Mouse (Mus musculus): ENCODE measurements around the gene Tbc1d14.
A peak's percentile ranks its signal among the peaks of the same experiment; 100 is the strongest.

Gene Tbc1d14

DNA sequence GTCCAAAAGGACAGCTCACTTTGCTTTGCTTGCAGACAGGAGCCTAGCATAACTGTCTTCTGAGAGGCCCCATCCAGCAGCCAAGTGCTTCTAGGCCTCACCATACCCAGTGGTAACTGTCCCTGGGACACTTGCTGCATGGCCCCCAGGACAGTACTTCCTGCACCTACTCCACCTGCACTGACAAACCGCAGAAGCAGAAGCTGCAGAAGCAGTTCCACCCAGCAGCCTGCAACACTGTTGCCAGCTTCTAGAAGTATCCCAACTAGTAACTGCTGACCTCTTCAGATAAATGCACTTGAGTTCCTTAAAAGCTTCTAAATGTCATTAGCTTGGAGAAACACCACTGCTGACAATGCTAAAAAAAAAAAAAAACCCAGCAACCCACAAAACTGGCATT, 78.0 kb downstream of the Tbc1d14 start:
- DNase-seq (ENCODE audit: low read depth, low spot score), result no peak

DNA sequence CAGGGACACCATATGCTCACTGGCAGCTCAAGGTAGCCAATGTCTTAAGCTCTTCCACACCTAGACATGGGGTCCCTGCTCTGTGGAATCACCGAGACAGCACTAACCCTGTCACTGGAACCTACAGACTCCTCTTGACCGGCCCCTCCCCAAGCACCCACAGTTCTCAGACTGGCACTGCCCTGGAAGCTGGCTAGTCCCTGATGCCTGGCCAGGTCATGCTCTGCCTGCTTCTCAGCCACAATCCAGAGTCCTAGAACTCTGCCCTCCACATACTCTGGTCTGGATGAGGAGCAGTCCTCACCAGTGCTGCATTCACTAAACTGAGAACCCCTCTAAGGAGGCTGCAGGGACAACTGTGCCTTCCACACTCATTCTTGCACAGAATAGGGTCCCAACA, 82.1 kb downstream of the Tbc1d14 start:
- DNase-seq (ENCODE audit: low read depth, low spot score), result no peak

DNA sequence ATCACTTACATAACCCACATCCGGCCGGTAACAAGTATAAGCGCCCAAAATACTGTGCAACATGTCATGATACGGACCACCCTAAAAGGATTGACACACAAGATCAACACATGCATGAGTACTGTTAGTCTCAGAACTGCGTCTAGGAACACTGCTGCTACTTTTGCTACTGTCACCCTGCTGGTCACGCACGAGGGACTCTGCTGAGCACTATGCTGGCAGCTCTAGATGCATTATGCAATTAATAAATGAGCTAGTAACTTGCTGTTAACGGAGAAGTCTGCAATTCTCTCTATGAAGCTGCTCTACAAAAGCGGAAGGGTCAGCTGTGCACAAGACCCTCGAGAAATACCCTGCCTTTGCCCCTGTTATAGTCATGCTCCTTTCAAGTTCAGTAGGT, 84.7 kb downstream of the Tbc1d14 start:
- no peak for DNase-seq (ENCODE audit: low read depth, low spot score)

DNA sequence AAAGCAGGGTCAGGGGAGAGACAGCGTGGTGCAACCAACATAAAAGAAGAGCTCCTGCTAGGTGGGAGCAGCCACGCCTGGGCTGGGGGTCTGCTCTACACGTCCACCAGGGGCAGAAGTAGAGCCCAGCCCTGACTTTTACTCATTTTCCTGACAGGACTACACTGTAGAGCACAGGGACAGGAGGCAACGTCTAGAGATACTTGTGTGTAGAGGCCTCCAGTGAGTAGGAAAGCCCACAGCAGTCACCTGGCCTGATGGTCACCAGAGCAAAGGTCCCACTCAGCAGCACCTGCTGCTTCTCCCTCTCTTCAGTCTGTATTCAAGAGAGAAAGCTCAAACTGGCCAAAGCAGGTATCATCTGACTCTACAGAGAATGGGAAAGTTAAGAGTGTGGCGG, 87.4 kb downstream of the Tbc1d14 start:
- DNase-seq (ENCODE audit: low read depth, low spot score), result no peak

DNA sequence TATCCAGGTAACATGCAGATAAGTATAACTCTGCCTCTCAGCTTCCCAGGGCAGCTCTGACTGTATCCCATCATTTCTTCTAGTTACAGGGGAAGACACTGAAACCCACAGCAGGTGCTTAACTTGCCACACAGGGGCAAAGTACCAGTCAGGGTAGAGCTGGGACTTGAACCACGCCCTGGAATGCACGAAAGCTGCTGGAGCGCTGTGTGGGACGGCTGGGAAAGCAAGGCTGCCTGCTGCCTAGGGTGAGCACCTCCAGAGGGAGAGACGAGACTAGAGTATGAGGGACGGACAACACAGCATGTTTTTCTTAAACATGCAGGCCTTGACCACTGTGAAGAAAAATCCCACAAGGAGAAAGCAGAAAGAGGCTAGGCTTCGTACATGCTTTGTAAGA, 87.8 kb downstream of the Tbc1d14 start:
- DNase-seq (ENCODE audit: low read depth, low spot score), result no peak

DNA sequence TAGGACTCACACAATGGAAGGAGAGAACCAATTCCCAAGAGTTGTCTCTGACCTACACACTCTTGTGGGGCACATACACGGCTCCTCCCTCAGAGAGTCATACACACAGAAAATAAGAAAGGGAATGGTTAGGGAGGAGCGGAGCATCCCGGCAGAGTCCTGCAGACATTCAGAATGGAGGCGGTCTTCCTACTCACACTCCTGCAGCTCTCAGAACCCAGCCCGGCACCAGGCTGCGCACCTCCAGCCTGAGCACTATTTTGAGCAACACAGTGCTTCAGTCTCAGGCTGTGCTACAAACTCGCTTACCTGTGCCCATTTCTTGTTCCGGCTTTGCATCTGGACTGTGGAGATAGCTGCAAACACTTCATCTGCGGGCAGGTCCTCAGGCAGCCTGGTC, 98.4 kb downstream of the Tbc1d14 start:
- DNase-seq (ENCODE audit: low read depth, low spot score), result no peak

DNA sequence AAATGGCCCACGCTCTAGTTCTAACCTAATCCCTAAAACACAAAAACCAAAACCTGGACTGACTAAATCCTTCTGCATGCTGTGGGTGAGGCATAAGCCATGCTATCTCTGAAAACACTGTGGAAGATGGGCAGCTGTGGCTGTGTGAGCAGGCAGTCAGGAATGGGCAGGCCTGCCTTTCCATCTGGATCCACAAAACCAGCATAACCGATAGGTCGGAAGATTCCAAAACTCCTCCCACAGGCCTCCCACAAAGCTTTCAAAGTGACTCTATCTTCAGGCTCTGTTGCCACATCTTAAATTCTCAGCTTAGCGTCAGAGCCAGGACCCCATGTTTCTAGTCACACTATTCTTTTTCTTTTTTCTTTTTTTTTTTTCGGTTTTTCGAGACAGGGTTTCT, 99.2 kb downstream of the Tbc1d14 start:
- DNase-seq (ENCODE audit: low read depth, low spot score), result no peak

DNA sequence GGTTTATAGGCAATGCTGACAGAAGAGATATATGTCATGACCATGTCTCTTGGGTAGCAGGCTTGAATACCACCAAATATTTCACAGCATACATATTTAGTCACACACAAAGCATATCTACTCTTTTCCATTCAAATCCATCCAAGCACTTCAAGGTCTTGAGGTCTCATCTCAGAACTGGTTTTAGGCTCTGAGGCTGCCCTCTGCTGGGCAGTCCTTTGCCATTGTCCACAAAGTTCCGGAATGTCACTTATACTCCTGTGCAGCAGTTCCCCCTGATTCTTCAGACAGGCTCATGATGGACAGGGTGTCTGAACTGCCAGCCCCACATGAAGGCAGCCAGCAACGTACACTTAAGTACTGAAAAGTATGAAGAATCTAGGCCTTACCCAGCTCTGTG, 103.9 kb downstream of the Tbc1d14 start:
- no peak for DNase-seq (ENCODE audit: low read depth, low spot score)

DNA sequence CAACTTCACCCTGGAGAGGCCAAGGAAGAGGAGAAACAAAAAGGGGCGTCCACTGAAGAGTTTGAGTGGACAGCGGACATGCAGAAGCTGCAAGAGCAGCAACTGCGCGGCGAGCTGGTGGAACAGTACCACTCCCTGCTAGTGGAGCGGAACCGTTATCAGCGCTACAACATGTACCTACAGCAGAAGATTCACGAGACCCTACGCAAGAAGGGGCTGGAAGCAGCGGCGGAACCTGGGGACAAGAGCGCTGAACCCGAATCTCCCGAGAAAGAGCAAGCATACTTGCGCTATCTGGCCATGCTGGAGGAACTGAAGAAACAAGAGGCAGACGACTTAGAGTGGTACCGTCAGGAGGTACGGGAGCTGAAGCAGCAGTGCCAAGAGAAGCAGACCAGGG, 107.8 kb downstream of the Tbc1d14 start:
- DNase-seq (ENCODE audit: low read depth, low spot score), result no peak

DNA sequence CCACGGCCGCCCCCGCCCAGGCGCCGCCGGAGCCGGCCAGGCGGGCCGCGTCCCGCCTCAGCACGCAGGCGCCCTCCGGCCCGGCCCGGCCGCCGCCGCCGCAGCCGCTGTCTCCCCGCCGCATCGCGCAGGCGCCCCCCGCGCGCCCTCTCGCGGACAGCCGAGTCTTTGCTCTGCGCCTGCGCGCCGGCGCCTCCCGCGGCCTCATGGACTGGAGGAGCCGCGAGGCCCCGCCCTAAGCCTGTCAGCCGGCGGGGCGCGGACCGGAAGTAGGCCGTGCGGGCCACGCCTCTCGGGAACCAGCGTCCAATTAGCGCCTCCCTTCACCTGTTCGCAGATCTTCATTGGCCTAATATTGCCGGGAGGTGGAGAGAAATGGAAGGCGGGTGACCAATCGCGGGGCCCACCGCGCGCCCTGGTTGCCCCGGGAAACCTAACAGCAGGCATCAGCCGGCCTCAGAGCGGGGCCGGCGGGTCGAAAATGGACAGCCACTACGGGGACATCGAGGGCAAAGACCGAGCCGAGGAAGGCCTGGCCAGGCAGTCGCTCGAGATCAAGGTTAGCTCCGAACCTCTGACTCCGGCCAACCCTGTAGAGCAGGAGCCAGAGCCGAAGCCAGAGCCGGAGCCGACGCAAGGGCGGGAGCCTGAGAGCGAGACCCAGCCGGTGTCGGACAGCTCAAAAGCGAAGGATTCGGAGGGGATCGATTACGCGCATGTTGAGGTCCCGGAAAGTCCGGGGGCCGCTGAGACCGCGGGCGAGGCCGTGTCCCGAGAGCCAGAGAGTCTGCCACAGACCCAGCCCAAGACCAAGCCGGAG, 108.7 kb downstream of the Tbc1d14 start, which contains the start of the genes Tada2b and Ccdc96:
Gene Tada2b, minus strand, starts transcription at position 115 of the 820 bp plus-strand sequence.
Gene Ccdc96, plus strand, starts transcription at position 418 of the 820 bp plus-strand sequence.
- DNase-seq (ENCODE audit: low read depth, low spot score), result peak; percentile 97

DNA sequence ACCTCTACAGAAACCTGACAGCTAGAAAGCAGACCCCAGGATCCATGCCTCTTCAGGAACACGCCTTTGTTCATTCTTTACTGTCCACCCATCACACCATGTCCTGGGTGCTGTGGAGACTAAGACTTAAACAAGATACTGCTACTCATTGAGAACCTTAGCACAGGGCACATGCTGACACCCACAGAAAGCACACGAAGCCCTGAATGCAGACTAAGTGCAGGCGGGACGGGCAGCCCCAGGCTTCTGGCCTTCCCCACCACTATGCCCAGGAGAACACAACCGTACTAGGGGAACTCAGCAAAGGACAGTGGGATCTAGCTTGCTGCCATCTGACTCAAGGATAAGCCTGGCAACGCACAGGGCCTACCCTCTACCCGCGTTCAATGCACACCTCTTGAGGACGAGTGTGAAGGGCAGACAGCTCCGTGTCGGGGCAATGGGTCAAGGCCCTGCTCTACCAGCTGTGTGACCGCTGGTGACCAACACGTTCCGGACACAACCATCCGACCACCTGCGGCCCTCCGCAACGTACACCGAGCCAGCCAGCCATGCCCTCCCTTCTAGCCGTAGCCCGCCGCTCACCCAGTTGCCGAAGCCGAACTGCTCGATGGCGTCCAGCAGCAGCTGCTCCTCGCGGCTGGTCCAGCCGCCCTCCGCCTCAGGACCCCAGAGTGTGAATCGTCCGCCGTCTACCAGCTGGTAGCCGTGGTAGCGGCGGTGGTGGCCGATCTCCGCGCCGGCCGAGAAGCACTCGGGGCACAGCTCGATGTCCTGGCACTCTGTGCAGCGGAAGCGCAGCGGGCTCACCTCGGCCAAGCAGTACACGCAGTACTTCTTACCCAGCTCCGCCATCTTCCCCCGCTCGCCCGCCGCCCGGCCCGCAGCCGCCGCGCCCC, 109.6 kb downstream of the Tbc1d14 start:
- no peak for DNase-seq (ENCODE audit: low read depth, low spot score)

DNA sequence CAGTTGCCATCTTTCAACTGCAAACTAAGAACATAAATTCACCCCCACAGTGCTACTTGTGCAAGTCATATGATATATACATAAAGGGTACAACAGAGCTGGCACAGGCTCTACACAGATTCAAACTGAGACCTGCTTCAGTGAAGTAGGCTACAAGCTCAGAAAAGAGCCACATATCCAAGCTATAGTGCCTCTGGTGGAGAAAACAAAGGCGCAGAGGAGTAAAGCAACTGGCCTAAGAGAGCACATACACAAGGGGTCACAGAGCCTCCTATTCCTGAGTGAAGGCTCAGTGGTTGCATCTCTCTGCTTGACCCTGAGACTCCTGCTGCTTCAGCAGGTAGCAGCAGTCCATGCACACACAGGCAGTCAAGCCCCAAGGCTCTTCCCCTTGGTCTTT, 112.0 kb downstream of the Tbc1d14 start:
- DNase-seq (ENCODE audit: low read depth, low spot score), result no peak

DNA sequence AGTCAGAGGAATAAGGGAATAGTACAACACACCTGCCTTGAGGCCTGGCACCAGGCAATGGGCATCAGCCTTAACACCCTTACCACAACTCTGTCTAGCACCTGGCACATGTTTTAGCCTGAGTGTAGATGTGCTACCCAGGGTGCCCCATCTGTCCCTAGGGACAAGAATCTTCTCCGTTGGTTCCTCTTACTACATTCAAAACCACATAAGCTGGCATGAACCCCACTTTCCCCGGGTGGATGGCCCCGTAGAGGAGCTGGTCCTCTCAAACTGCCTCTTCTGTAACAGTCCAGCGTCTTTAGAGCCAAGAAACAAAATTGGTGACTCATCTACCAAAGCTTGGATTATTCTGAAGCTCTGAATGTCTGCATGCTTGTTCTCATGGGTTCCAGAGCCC, 112.7 kb downstream of the Tbc1d14 start:
- DNase-seq (ENCODE audit: low read depth, low spot score), result no peak

DNA sequence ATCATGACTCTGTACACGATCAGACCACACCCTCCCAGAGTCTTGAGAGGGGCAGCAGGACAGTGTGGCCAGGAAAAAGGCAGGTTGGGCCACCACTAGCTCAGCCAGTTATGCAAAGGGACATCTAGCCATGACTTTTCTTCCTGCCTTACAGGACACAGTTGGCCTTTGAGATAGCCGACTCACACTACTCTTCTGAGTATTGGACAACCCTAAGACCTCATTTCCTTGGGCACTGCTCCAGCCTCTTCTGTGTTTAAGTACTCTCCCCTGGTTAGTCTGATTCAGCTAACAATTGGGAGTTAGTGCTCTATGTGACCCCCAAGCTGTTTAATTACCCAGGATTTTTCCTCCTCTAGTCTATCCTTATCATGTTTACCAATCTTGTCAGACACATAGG, 113.3 kb downstream of the Tbc1d14 start:
- no peak for DNase-seq (ENCODE audit: low read depth, low spot score)

DNA sequence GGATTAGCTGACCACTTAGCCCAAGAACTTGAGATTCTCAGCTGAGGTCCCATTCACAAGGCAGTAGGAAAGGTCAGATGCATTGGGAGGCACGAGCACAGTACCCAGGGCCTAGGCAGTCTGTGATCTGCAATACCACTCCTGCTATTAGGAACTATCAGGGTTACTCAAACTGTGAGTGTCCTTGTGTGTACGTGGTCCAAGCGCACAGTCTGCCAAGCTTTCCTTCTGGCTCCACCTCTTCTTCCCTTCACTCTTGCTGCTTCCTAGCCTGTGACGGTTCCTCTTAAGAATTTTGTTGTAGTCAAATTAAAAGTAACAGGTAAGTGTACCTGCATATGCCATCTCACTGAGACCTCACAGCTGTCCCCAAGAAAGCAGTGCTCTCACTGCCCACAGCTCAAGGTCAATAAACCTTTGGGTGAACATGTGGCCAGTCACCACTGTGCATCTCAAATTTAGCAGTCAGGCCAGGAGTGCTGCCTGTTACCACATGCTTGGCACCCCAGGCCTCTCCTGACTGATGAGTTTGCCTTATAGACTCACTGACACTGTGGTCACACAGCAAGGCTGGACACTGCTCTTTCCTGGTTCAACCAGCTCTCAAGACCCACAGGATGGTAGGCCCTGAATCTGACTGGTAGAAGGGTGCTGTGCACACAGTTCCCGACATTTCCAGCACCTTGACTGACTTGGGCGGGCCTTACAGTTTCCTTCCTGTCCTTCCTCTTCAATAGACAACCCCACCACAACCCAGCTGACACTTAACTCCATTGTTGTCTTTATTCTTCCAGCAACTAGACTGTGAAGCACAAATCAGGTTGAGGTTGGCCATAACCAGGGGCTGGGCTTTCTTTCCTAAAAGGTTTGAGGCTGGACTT, 114.3 kb downstream of the Tbc1d14 start:
- DNase-seq (ENCODE audit: low read depth, low spot score), result no peak

DNA sequence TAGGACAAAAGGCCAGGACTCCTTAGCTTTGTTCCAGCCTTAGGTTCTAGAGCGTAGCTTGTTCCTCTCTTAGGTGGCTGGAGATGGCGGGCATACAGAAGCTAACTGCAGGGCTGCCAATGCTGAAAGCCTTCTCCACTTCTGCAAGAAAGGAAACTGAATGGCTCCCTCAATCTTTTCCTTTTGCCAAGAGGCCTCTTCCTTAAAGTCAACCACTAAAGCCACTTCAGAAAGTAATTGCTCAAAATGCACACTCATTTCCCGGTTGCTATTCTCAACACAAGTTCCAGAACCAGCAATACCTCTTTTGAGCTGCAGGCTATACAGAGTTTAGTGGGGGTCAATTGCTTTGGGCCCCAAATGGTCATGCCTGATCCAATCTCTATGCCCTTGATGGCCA, 115.6 kb downstream of the Tbc1d14 start:
- no peak for DNase-seq (ENCODE audit: low read depth, low spot score)

DNA sequence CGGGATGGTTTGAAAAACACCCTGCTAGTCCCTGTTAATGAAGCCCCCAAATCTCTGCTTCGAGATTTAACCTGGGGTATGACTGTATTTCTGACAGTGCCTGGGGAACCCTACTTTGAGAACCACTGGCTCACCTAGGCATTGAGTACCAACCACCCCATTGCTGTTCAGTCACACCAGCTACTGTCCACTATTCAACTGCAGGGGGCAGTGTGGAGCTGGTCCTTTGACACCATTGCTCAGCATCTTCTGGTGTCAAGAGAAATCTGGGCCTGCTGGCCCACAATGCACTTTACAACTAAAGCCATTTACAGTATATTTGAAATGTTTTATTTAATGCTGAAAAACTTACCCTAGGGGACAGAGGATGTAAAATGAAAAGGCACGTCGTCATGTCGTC, 118.8 kb downstream of the Tbc1d14 start:
- DNase-seq (ENCODE audit: low read depth, low spot score), result peak; percentile 62

DNA sequence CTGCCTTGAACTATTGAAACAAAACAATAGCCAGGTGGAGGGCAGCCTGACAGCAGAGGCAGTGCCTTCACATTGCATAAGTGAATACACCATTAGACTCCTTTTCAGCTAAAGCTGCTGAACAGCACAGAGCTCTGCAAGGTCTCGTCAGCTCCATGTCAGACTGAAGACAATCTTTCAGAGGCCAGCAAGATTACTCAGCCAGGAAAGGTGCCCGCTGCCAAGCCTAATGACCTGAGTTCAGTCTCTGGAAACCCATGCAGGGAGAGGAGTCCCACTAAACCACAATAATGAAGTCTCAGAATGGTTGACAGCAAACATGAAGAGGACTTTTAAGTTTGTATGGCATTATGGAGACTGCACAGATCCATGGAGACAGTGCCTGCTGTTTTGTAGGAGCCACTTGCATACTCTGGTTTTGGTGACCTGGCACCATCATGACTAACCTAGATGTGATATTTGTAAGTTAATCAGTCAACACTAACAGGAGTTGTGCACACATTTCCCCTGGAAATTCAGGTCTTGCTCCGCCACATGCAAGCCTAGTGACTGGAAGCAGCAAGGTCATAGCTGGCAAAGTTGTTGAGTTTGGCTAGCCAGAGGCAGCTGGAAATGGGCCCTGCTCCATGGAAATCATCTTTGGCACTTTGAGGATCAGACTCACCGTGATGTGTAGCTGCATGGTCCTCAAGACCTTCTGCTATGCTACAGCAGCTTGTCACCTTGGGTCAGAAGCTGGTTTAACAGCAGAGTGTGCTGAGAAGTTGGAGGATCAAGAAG, 120.0 kb downstream of the Tbc1d14 start:
- DNase-seq (ENCODE audit: low read depth, low spot score), result no peak

DNA sequence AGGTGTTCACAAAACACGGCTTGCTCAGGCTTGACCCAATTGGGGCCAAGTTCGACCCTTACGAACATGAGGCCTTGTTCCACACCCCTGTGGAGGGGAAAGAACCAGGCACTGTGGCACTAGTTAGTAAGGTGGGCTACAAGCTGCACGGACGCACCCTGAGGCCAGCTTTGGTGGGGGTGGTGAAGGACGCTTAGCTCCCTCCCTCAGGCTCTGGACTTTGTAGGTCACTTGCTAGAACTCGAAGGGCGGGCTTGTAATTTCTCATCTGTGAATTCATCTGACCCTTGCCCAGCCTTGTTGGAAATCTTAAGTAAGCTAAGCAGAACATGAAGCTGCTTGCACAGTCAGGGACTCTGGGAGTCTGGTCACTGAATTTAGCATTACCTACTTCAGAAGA, 121.9 kb downstream of the Tbc1d14 start:
- DNase-seq (ENCODE audit: low read depth, low spot score), result no peak

DNA sequence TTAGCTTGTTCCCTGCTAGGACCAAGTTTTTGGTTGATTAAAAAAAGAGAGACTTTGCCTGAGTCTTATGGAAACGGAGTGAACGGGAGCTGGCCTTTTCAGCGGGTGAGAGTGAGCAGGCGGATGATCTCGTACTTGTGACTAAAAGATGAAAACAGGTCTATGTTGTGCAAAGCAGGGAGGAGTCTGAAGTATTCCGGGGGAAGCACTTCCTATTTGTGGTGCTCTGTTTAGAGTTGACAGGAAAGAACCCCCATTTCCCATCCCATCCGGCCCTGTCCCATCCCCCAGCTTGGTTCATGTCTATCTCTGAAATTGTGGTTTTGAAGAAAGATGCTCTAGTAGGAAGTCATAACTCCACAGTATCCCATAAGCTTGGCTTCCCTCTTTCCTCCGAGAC, 127.2 kb downstream of the Tbc1d14 start:
- DNase-seq (ENCODE audit: low read depth, low spot score), result no peak
